Mouse (Mus musculus) myocyte (in vitro differentiated cells): ENCODE data around the gene Itga6. TPM values are rescaled to one million over a fixed set of nuclear protein-coding genes. Genes with fewer than 3 reads are reported as not detected.

Source experiments
- H3K27me3 ChIP-seq: one replicate; pipeline ENCODE4 v1.6.1; 2011; ENCODE audit not compliant: control insufficient read depth, insufficient read depth, insufficient read length
- H3K36me3 ChIP-seq: one replicate; pipeline ENCODE4 v1.6.1; 2011; ENCODE audit not compliant: control insufficient read depth, insufficient read depth
- H3K4me2 ChIP-seq: one replicate; pipeline ENCODE4 v1.6.1; 2011; ENCODE audit warnings: low read depth, control low read depth
- H3K4me3 ChIP-seq: one replicate; pipeline ENCODE4 v1.5.1; 2011; ENCODE audit warnings: mild to moderate bottlenecking, control low read depth, moderate library complexity
- H3K79me2 ChIP-seq: one replicate; pipeline ENCODE4 v1.6.1; 2011; ENCODE audit not compliant: control insufficient read depth, insufficient read depth
- H3ac ChIP-seq: one replicate; pipeline ENCODE4 v1.6.1; 2011; ENCODE audit not compliant: control insufficient read depth, insufficient read length
- CEBPB ChIP-seq: IDR thresholded peaks from 2 replicates; pipeline ENCODE4 v1.6.1; 2011; ENCODE audit warnings: mild to moderate bottlenecking, moderate library complexity; ENCODE audit not compliant: poor library complexity, insufficient read depth, severe bottlenecking
- E2F4 ChIP-seq: IDR thresholded peaks from one replicate; pipeline ENCODE4 v1.6.1; 2011; ENCODE audit warnings: mild to moderate bottlenecking, control low read depth, moderate library complexity; ENCODE audit not compliant: insufficient read depth
- MAX ChIP-seq: IDR thresholded peaks from one replicate; pipeline ENCODE4 v1.6.1; 2011; ENCODE audit warnings: low read depth, mild to moderate bottlenecking, control low read depth
- MYOD1 ChIP-seq, 3 experiments: IDR thresholded peaks; one replicate each; pipeline ENCODE4 v1.6.1; 2011; ENCODE audit warnings: control low read depth in 2 of 3, low read depth in 2 of 3, mild to moderate bottlenecking in 2 of 3, moderate library complexity in 1 of 3; ENCODE audit not compliant: insufficient read length in 2 of 3, control insufficient read depth in 1 of 3
- MYOG ChIP-seq, 3 experiments: IDR thresholded peaks; one replicate each; pipeline ENCODE4 v1.6.1; 2011; ENCODE audit warnings: control low read depth in 2 of 3, low read depth in 2 of 3, mild to moderate bottlenecking in 2 of 3; ENCODE audit not compliant: insufficient read length in 2 of 3, control insufficient read depth in 1 of 3, insufficient read depth in 1 of 3
- POLR2A ChIP-seq: IDR thresholded peaks from one replicate; pipeline ENCODE4 v1.6.1; 2011; ENCODE audit warnings: low read depth, mild to moderate bottlenecking, control low read depth, moderate library complexity; ENCODE audit not compliant: insufficient read length
- POLR2AphosphoS2 ChIP-seq: IDR thresholded peaks from one replicate; pipeline ENCODE4 v1.6.1; 2011; ENCODE audit warnings: low read depth, control low read depth; ENCODE audit not compliant: insufficient read length
- REST ChIP-seq: IDR thresholded peaks from one replicate; pipeline ENCODE4 v1.6.1; 2011; ENCODE audit warnings: mild to moderate bottlenecking, control low read depth, moderate library complexity; ENCODE audit not compliant: insufficient read depth, insufficient read length
- SRF ChIP-seq: IDR thresholded peaks from one replicate; pipeline ENCODE4 v1.6.1; 2011; ENCODE audit warnings: low read depth; ENCODE audit not compliant: control insufficient read depth, insufficient read length
- TCF12 ChIP-seq: IDR thresholded peaks from one replicate; pipeline ENCODE4 v1.6.1; 2011; ENCODE audit warnings: mild to moderate bottlenecking, control low read depth; ENCODE audit not compliant: poor library complexity, insufficient read depth, severe bottlenecking
- TCF3 ChIP-seq: IDR thresholded peaks from one replicate; pipeline ENCODE4 v1.6.1; 2011; ENCODE audit warnings: low read depth, control low read depth; ENCODE audit not compliant: insufficient read length
- USF1 ChIP-seq: IDR thresholded peaks from one replicate; pipeline ENCODE4 v1.6.1; 2011; ENCODE audit warnings: low read depth, mild to moderate bottlenecking, control low read depth, moderate library complexity
- polyA plus RNA-seq: library from polyadenylated mRNA; unstranded; fragments of >200 nt; fragmentation: generic; extraction: Trizol; gene quantifications from one replicate; pipeline ENCODE4 v1.2.1, GENCODE M21; 2012; ENCODE audit warnings: missing spikeins

Gene Itga6
- polyA plus RNA-seq, 1 experiment, result 50.4 TPM

- Histone ChIP-seq H3K27me3 (no peaks in the 10 kb centered on the region), H3K36me3 (no peaks in the 10 kb centered on the region), H3K4me2 (no peak overlapping the region), H3K4me3 (no peak overlapping the region), H3ac (no peak overlapping the region), H3K79me2 (no peaks in the 10 kb centered on the region)
- TF ChIP-seq MAX (no peak), E2F4 (no peak), MYOD1 (IDR thresholded peaks at IDR 0.05; ENCODE audit: control insufficient read depth in 1 of 3, insufficient read length in 2 of 3, low read depth in 2 of 3) (no peak), TCF3 (no peak), SRF (no peak), TCF12 (no peak), USF1 (no peak)
Observed at GRCm38 (mm10) chr2:71742557-71742956, 2.9 kb upstream of the Itga6 start.

- H3K79me2 ChIP-seq, result no peaks in the 10 kb centered on the region
Observed at GRCm38 (mm10) chr2:71743377-71743776, 2.0 kb upstream of the Itga6 start.

GRCm38 (mm10) chr2:71744320-71744719, 1.1 kb upstream of the Itga6 start:
- Histone ChIP-seq H3K79me2 (no peaks in the 10 kb centered on the region), H3ac (no peak overlapping the region), H3K4me2 (no peak overlapping the region), H3K36me3 (no peaks in the 10 kb centered on the region), H3K27me3 (no peaks in the 10 kb centered on the region), H3K4me3 (no peak overlapping the region)
- TF ChIP-seq MYOD1 (IDR thresholded peaks at IDR 0.05; ENCODE audit: control insufficient read depth in 1 of 3, insufficient read length in 2 of 3, low read depth in 2 of 3), result no peak
- no peak for TF ChIP-seq CEBPB
- TF ChIP-seq SRF, result no peak
- TF ChIP-seq REST, result no peak
- TF ChIP-seq TCF12, result no peak
- TF ChIP-seq POLR2A, result no peak
- TF ChIP-seq MAX, result no peak
- TF ChIP-seq USF1, result no peak
- no peak for TF ChIP-seq E2F4
- TF ChIP-seq TCF3, result no peak
- TF ChIP-seq POLR2AphosphoS2, result no peak
- TF ChIP-seq MYOG (IDR thresholded peaks at IDR 0.05; ENCODE audit: control insufficient read depth in 1 of 3, insufficient read depth in 1 of 3, insufficient read length in 2 of 3, low read depth in 2 of 3), result no peak

More at GRCm38 (mm10) chr2:71743377-71743776, 2.0 kb upstream of the Itga6 start:
- H3K4me3 ChIP-seq, result no peak overlapping the region
- H3K36me3 ChIP-seq, result no peaks in the 10 kb centered on the region
- H3K27me3 ChIP-seq, result no peaks in the 10 kb centered on the region
- TF ChIP-seq MYOG (IDR thresholded peaks at IDR 0.05; ENCODE audit: control insufficient read depth in 1 of 3, insufficient read depth in 1 of 3, insufficient read length in 2 of 3, low read depth in 2 of 3), result peak in 1 of 3 experiments; percentile 14
- TF ChIP-seq POLR2A, result no peak
- no peak overlapping the region for H3ac ChIP-seq
- no peak overlapping the region for H3K4me2 ChIP-seq

- no peak for TF ChIP-seq MYOG (IDR thresholded peaks at IDR 0.05; ENCODE audit: control insufficient read depth in 1 of 3, insufficient read depth in 1 of 3, insufficient read length in 2 of 3, low read depth in 2 of 3)
- TF ChIP-seq CEBPB, result no peak
- TF ChIP-seq USF1, result no peak
- TF ChIP-seq E2F4, result no peak
- TF ChIP-seq SRF, result no peak
- TF ChIP-seq POLR2AphosphoS2, result no peak
- no peak for TF ChIP-seq TCF3
- no peak for TF ChIP-seq MAX
- no peak for TF ChIP-seq TCF12
- no peak for TF ChIP-seq REST
- TF ChIP-seq MYOD1 (IDR thresholded peaks at IDR 0.05; ENCODE audit: control insufficient read depth in 1 of 3, insufficient read length in 2 of 3, low read depth in 2 of 3), result no peak
- no peak for TF ChIP-seq POLR2A
- H3K4me3 ChIP-seq, result no peak overlapping the region
- no peak overlapping the region for H3K4me2 ChIP-seq
- no peak overlapping the region for H3ac ChIP-seq
- no peaks in the 10 kb centered on the region for H3K79me2 ChIP-seq
- no peaks in the 10 kb centered on the region for H3K27me3 ChIP-seq
- H3K36me3 ChIP-seq, result no peaks in the 10 kb centered on the region
Observed at GRCm38 (mm10) chr2:71744861-71745507, 432 bp upstream of the Itga6 start.

GRCm38 (mm10) chr2:71748451-71748850, 3.0 kb downstream of the Itga6 start:
- H3K79me2 ChIP-seq, result no peaks in the 10 kb centered on the region
- H3K4me2 ChIP-seq, result no peak overlapping the region
- H3K36me3 ChIP-seq, result no peaks in the 10 kb centered on the region
- TF ChIP-seq CEBPB (no peak), REST (no peak)
- H3K4me3 ChIP-seq, result no peak overlapping the region
- no peak overlapping the region for H3ac ChIP-seq
- no peaks in the 10 kb centered on the region for H3K27me3 ChIP-seq
